Mouse (Mus musculus): ENCODE results near the gene Naa60. TPM values are rescaled to one million over a fixed set of nuclear protein-coding genes. Genes with fewer than 3 reads are reported as not detected.

Naa60 gene
- total RNA-seq (2023; ENCODE audit: inconsistent age), result 76.2 to 90.4 TPM (median 87.0 TPM) in 4 replicates

DNA sequence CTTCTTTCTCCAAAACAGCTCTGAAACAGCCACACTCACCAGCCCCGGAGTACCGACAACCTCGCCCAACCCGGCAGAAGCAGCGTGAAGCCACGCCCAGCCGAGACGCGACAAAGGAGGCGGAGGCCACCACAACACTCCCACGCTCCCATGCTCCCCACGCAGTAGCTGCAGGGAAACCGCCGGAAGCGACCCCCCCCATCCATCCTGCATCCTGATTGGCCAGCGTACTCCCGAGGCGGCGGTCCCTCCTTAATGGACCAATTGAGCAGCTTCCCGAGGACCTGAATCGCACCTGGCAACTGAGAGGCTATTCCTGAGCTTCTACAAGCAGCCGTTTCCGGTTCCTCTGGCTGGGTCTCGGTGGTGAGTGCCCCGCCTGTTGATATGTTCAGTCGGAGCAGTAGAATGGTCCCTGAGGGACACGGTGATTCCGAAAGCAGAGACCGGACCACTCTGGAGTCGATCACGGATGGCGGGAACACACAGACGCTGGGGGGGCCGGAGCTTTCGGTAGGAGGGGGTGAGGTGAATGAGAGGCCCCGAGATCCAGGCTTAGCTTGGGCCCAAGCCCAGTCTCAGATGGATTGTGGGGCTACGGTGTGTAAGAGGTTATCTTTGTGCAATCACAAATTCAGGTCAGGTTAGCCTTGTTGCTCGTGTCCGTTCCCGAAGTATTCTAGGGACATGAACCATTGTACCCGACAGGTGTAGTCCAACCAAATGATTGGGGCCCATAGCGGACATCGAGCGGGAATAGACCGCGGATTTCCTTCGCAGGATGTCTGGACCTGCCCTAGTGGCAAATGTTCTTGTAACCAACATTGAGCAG, at the start of gene Naa60:
Gene Naa60 (plus strand): TSS at position 160 of the 832 bp plus-strand sequence.

DNA sequence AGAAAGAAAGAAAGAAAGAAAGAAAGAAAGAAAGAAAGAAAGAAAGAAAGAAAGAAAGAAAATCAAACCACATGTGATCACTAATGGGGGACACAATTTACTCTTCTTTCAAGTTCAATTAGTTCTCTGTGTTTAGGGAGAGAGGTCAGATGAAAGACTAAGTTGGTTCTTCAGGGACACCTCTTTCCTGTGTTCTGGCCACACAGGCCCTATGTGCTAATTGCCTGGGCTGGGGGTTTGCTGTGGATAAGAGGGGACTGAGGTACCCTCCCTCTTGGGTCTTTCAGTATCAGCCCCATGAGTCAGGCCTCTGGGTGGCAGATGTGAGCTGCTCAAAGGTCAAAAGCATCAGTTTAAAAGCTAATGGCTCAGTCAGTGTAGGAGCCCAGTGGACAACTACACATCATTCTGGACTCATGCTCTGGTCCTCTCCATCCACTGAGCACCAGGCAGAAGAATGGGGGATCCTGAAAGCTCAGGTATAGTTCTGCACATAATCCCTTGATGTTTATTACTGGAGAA, 41.5 kb upstream of the Naa60 start, which contains the start of gene Olfr15:
Gene Olfr15 (plus strand): TSS at position 291 of the 522 bp plus-strand sequence.

DNA sequence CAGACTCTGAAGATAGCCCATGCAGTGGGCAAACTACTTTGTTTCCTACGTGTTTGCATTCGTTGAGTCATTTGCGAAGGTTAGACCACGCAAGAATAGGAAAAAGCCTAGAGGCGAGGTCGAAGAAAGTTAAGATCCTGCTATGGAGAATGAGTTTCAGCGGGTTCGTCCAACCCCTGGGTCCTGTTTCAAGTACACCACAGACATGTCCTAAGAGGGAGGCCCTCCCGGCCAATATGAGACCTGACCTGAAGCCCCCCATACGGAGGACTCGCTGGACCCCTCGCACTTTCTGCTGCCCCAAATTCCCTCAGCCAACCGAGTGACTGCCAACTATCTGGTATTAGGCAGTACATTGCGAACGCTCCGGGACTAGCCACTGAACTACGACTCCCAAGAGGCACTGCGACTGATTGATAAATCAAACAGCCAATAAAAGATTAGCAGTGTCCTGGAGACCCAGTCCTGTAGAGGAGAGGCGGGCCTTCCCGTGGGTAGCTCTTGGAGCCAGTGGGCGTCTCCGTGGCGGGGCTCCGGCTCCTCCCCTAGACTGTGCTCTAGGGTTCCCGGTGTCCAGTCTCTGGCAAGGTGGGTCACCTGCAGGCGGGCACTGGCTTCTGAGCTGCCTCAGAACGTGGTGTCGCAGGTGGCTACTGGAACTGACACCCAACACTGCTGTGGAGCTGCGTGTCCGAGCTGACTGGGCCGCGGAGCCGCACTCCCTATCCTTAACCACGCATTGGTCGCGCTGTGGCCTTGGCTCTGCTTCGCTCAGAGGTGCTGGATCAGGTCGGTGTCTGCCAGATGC, 25.3 kb upstream of the Naa60 start, which contains the start of gene Zfp174:
Gene Zfp174 (plus strand): TSS at position 558 of the 808 bp plus-strand sequence.

DNA sequence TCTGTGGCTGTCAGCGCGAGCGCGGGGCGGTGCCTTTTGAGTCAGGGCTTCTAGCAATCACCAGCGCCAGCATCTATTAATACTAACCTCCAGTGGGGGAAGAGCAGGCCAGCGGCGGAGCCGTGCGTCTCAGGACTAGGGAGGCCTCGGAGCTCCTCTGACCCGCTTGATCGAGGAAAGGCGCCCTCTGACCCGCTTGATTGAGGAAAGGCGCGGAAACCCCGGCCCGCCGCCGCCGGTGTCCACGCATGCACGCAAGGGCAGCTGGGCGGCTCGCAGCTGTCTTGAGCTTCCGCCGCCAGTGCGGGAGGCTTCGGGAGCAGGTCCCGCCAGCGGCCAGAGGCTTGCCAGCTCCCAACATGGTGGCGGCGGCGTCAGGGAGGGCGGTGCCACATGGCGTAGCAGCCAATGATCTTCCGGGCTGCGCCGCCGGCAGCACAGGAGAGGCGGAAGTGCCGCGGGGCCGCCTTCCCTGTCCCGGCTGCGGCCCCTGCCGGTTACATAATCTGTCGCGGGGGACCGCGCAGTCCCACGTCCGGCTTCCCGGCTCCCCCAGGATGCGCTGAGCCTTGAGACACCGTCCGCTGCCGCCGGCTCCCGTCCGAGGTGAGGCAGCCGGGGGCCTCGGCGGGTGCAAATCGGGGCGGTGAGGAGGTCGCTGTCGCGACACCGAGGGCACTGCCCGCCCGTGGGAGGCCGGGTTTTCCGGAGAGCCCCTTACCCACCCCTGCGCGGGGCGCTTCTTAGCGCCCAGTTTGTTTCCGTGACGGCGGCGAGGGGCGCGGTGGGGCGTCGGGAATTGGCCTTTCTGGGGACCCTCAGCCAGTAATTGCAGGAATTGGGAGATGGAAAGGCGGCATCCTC, 12.3 kb downstream of the Naa60 start, which contains the start of the genes Zfp597 and Gm20695:
Gene Zfp597 (minus strand): TSS at position 361 of the 864 bp plus-strand sequence.
Gene Gm20695 (plus strand): TSS at position 448 of the 864 bp plus-strand sequence.

DNA sequence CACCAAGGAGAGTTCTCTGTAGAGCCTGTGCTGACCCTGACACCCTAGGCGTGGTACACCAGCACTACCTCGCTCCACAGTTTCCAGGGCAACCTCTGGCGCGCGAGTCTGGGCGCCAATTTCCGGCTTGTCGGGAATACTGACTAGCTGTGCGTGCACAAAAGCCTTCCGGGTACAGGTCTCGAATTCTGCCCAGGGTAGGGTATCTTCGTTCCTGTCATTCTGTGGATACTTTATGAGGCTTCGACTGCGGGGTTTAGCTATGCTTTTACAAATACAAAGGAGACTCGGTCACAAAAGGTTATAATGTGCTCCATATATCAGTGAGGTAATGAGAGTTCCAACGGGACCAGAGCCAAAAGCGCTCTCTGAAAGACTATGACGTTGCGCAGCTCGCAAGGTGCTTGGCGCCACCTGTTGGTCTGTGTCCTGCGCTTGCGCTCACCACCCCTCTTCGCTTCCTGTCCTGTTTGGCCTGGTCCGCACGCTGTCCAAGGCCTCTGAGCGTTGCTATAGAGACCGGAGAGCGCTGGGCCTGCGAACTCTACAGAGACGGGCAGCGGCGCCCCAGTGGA, 36.4 kb downstream of the Naa60 start, which contains the start of the genes 1700037C18Rik and Cluap1:
Gene 1700037C18Rik (minus strand): TSS at position 153 of the 575 bp plus-strand sequence.
Gene Cluap1 (plus strand): TSS at position 265 of the 575 bp plus-strand sequence.

Other genes starting within 250 kb of the Naa60 start
- gene Mefv, start 154.3 kb upstream of the Naa60 start, total RNA-seq (2023; ENCODE audit: inconsistent age), result not detected in 4 replicates
- gene Zfp263, start 128.3 kb upstream of the Naa60 start, total RNA-seq (2023; ENCODE audit: inconsistent age), result 64.0 to 68.5 TPM (median 65.1 TPM) in 4 replicates
- not detected in 4 replicates for gene Olfr15, start 41.5 kb upstream of the Naa60 start, total RNA-seq (2023; ENCODE audit: inconsistent age)
- 0.45 to 0.80 TPM (median 0.63 TPM) in 4 replicates for gene Zfp174, start 25.1 kb upstream of the Naa60 start, total RNA-seq (2023; ENCODE audit: inconsistent age)
- gene Zfp597, start 12.2 kb downstream of the Naa60 start, total RNA-seq (2023; ENCODE audit: inconsistent age), result 25.5 to 30.6 TPM (median 29.4 TPM) in 4 replicates
- gene Gm20695, start 12.3 kb downstream of the Naa60 start, total RNA-seq (2023; ENCODE audit: inconsistent age), result 1.00 TPM in 1 of 4 replicates, not detected in the others
- 6.5 to 12.6 TPM (median 11.0 TPM) in 4 replicates for gene 1700037C18Rik, start 36.3 kb downstream of the Naa60 start, total RNA-seq (2023; ENCODE audit: inconsistent age)
- 27.2 to 33.3 TPM (median 30.2 TPM) in 4 replicates for gene Cluap1, start 36.4 kb downstream of the Naa60 start, total RNA-seq (2023; ENCODE audit: inconsistent age)
- gene Nlrc3, start 104.3 kb downstream of the Naa60 start, total RNA-seq (2023; ENCODE audit: inconsistent age), result 31.7 to 36.6 TPM (median 33.7 TPM) in 4 replicates
- 93.2 to 106 TPM (median 99.4 TPM) in 4 replicates for gene Slx4, start 131.4 kb downstream of the Naa60 start, total RNA-seq (2023; ENCODE audit: inconsistent age)
- not detected in 4 replicates for gene Dnase1, start 164.6 kb downstream of the Naa60 start, total RNA-seq (2023; ENCODE audit: inconsistent age)
- gene Trap1, start 205.5 kb downstream of the Naa60 start, total RNA-seq (2023; ENCODE audit: inconsistent age), result 65.5 to 76.5 TPM (median 73.1 TPM) in 4 replicates